Comparison of ENCODE assay signal across 31 mouse cellular contexts in genomic region chrX:103308262-103308661, GRCm38 (mm10). TPM values are rescaled to one million over a fixed set of nuclear protein-coding genes. Genes with fewer than 3 reads are reported as not detected.
"Had no signal": no experiment of that assay in that cellular context is flagged by ENCODE, and none has a peak within 500 bp of the region (broad histone marks: within the 10 kb centered on the region; RNA-seq: fewer than 3 reads in every experiment).

No protein-coding gene starts in this region.

- DNase-seq: forebrain, postnatal 0 days; gastrocnemius, postnatal 14 days; gastrocnemius, postnatal 36 days; heart, adult 11 months; heart, adult 2 months; heart, postnatal 14 days; heart, postnatal 36 days; kidney, adult 11 months; kidney, adult 8-10 months; kidney, postnatal 14 days; kidney, postnatal 36 days; layer of hippocampus, adult 9-11 months; layer of hippocampus, postnatal 36 days; left cerebral cortex, postnatal 4 days had no signal

- H3K4me1 ChIP-seq: heart, embryonic 13.5 days; heart, embryonic 15.5 days; hindbrain, embryonic 13.5 days; hindbrain, embryonic 15.5 days; kidney, embryonic 15.5 days; limb, embryonic 13.5 days; limb, embryonic 15.5 days; liver, embryonic 15.5 days had no signal

- H3K9me3 ChIP-seq: heart, embryonic 13.5 days; heart, embryonic 15.5 days; hindbrain, embryonic 13.5 days; hindbrain, embryonic 15.5 days; kidney, embryonic 15.5 days; limb, embryonic 13.5 days; limb, embryonic 15.5 days; liver, embryonic 15.5 days had no signal

- H3K4me3 ChIP-seq: heart, adult 2 months; heart, embryonic 13.5 days; heart, embryonic 15.5 days; hindbrain, embryonic 13.5 days; hindbrain, embryonic 15.5 days; kidney, embryonic 15.5 days; limb, embryonic 13.5 days; limb, embryonic 15.5 days; liver, embryonic 15.5 days had no signal

- ATAC-seq: forebrain, postnatal 0 days; hindbrain, postnatal 0 days had no signal

- H3K27me3 ChIP-seq: limb, embryonic 15.5 days had no signal

- H3K27ac ChIP-seq: heart, adult 2 months; heart, embryonic 13.5 days; heart, embryonic 15.5 days; hindbrain, embryonic 13.5 days; hindbrain, embryonic 15.5 days; hindbrain, postnatal 0 days; kidney, embryonic 15.5 days; kidney, postnatal 0 days; limb, embryonic 13.5 days; limb, embryonic 15.5 days; liver, embryonic 15.5 days had no signal

- H3K36me3 ChIP-seq: heart, embryonic 13.5 days; heart, embryonic 15.5 days; hindbrain, embryonic 13.5 days; hindbrain, embryonic 15.5 days; kidney, embryonic 15.5 days; limb, embryonic 13.5 days; limb, embryonic 15.5 days; liver, embryonic 15.5 days had no signal

- H3K9ac ChIP-seq: forebrain, postnatal 0 days; heart, embryonic 13.5 days; heart, embryonic 15.5 days; hindbrain, embryonic 13.5 days; hindbrain, embryonic 15.5 days; kidney, embryonic 15.5 days; limb, embryonic 13.5 days; limb, embryonic 15.5 days; liver, embryonic 15.5 days had no signal

- H3K4me2 ChIP-seq: heart, embryonic 11.5 days; heart, embryonic 13.5 days; heart, embryonic 15.5 days; hindbrain, embryonic 13.5 days; hindbrain, embryonic 15.5 days; kidney, embryonic 15.5 days; limb, embryonic 13.5 days; limb, embryonic 15.5 days; liver, embryonic 15.5 days had no signal

RNA-seq across cellular contexts. Expression of gene Cdx4, which starts 12.9 kb away (rescaled TPM):
- polyA plus RNA-seq: forebrain, postnatal 0 days; gonadal fat pad, adult 2 months; heart, adult 2 months; heart, embryonic 11.5 days; heart, embryonic 13.5 days; heart, embryonic 15.5 days; heart, postnatal 0 days; hindbrain, embryonic 11.5 days; hindbrain, embryonic 13.5 days; hindbrain, embryonic 15.5 days; hindbrain, postnatal 0 days; intestine, embryonic 14.5 days; kidney, embryonic 15.5 days; kidney, postnatal 0 days; large intestine, adult 2 months; limb, embryonic 11.5 days; limb, embryonic 13.5 days; limb, embryonic 15.5 days; liver, embryonic 15.5 days had no signal
